Mouse (Mus musculus) cerebellum, postnatal 4 days (tissue): ENCODE results near the gene Satb1.

Experiments
- DNase-seq, 2 experiments: peaks; one replicate each; pipeline ENCODE4 v3.0.0; 2022; ENCODE audit warnings: low spot score in 2 of 2, mixed read lengths in 1 of 2

Satb1 gene

DNA sequence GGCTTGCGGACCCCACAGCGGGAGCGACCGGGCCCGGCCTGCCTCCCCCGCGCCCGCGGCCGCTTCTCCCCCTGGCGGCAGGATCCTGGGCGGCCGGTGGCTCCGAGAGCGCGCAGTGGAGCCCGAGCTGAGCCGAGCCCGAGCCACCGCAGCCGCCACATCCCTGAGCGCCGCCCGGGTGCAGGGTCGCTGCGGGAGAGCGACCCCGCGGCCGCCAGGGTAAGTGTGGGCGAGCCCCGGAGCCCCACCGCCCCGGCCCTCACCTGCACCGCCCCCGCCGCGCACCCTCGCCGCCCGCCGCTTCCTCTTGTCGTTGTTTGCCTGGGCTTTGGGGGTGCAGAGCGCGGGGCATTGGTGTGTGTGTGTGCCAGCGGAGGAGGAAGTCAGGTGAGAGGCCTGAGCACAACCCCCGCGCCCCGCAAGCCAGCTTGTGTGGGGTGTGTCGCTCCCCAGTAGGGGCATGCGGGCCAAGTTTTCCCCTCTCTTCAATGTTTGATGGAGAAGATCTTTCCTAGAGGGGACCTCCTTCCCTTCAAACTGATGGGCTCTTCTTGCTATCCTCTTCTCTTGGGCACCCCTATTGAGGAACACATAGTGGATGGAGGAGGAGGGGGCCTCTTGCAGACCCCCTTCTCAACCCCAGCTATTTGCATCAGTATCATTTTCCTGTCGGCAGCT, at the start of gene Satb1:
Gene Satb1, minus strand, starts transcription at position 391 of the 678 bp plus-strand sequence.
- DNase-seq: peak in 1 of 2 experiments; percentile 66

DNA sequence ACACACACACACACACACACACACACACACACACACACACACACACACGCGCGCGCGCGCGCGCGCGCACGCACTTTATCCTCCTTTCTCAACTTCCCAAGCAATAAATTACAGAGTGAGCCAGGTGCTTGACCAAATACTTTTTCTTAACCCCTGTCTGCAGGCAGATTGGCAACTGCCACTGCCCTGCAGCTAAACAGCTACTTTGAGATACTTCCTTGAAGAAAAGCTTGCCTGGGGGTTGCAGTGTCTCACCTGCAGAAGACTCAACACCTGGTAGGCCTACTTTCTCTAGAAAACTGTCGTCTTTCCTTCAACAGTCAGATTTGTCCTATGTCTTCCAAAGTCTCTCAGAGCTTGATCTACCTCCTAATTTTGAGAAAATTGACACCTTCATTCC, 49.5 kb upstream of the Satb1 start:
- DNase-seq: no peak

- DNase-seq: no peak
These were observed 48.0 kb upstream of the Satb1 start for GRCm38 (mm10) chr17:51880895-51881622.

- no peak for DNase-seq
These were observed 47.1 kb upstream of the Satb1 start for GRCm38 (mm10) chr17:51880221-51880620.

- no peak for DNase-seq
These were observed 46.6 kb upstream of the Satb1 start for GRCm38 (mm10) chr17:51879736-51880135.

- DNase-seq: no peak
These were observed 46.1 kb upstream of the Satb1 start for GRCm38 (mm10) chr17:51879171-51879570.

- no peak for DNase-seq
These were observed 43.4 kb upstream of the Satb1 start for GRCm38 (mm10) chr17:51876471-51876870.

GRCm38 (mm10) chr17:51857616-51858015, 24.5 kb upstream of the Satb1 start:
- no peak for DNase-seq

- no peak for DNase-seq
These were observed 23.2 kb upstream of the Satb1 start for GRCm38 (mm10) chr17:51856332-51856731.

DNA sequence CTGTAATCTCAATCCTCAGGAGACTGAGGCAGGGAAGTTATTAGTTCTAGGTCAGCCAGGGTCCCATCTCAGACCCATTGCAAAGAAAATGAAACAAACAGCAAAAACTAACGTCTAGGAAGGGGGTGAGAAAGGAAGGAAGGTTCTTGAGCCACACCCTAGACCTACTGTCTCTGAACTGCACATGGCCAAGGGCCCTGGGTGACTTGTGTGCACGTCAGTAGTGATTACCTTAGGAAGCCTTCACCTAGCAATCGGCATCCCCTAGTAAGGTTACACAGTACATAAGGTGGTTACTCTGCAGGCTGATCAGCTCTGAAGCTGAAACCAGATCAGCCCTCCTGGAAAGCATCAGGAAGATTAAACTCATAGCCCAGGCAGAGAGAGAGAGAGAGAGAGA, 22.2 kb upstream of the Satb1 start:
- no peak for DNase-seq

DNA sequence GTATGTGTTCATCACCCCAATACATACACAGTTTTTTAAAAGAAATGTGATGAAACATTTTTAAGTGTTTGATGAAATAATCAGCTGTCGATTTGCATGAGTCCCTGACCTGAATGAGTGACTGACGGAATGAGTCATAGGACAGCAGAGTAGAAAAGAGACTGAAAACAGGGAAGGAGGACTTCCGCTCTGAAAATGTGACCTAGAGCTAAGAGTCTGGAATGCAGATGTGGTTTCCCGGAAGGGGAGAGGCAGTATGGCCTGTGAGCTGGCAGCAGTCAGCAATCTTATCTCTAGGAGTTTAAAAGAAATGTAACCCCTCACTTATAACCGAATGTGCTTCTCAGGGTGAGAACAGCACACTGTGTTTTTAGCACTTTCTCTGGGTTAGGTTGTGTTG, 20.9 kb upstream of the Satb1 start:
- no peak for DNase-seq

DNA sequence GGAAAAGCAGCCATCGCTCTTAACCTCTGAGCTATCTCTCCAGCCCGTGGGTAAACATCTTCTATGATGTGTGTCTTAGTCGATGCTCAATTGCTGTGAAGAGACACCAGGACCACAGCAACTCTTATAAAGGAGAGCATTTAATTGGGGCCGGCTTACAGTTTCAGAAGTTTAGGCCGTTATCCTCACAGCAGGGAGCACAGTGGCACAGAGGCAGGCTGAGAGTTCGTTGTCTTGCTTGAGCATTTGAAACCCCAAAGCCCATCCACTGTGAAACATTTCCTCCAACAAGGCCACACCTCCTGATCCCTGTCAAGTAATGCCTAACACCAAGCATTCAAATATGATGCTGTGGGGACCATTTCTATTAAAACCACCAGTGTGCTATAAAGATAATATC, 7.5 kb upstream of the Satb1 start:
- no peak for DNase-seq

DNA sequence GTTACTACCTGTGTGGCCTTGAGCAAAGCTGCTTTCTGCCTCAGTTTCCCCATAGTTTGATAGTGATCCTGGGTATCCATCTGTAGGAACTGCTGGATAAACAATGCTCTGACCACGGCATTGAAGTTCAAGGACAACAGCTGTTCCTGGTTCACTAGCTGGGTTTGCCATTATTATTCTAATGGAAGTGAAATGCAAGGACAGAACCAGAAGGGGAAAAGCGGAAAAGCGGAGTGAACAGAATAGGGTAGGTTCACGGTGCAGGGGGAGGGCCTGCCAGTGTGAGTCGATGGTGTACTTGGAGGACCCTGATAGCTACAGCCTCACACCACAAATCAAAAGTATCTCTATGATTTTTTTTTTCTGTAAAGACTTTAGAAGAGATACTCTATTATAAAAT, 6.4 kb upstream of the Satb1 start:
- DNase-seq: no peak

- DNase-seq: no peak
These were observed 3.8 kb upstream of the Satb1 start for GRCm38 (mm10) chr17:51836901-51837300.

GRCm38 (mm10) chr17:51836243-51836642, 3.2 kb upstream of the Satb1 start:
- DNase-seq: no peak

DNA sequence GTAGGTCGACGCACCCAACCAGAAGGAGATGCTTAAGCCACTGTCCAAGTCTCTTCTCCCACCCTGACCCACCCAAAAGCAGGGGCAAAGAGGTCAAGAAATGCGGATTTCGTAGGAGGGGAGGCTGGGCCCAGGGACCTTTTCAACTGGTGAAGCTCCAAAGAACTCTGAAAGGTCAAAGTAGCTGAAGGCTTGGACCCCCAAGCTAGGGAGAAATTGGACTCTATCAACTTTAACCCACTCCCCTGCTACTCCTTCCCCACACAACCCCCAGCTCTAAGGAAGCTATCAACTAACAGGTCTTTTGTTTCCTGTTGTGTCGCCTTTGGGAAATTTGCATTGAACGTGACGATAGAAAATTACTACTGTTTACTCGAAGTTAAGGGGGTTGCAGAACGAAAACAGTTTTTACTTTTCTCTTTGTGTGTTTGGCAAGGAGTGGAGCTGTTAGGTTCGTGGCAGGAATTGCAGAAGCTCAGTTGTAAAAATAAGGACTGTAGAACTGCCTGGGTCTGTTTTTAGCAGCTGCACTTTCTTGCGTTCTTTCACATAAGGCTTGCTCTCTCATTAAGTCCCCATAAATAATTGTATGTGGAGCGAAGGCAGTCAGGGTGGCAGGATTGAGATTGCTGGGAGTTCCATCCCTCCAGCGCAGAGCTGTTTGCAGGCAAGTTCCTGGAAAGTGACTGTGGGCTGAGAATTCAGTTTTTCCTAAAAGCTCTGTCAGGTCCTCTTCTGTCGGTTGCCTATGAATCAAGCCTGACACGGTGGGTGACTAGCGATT, 680 bp upstream of the Satb1 start:
- no peak for DNase-seq

GRCm38 (mm10) chr17:51832421-51832875, 642 bp downstream of the Satb1 start:
- no peak for DNase-seq

- peak in 1 of 2 experiments; percentile 24 for DNase-seq
These were observed 1.2 kb downstream of the Satb1 start for GRCm38 (mm10) chr17:51831702-51832420.

- no peak for DNase-seq
These were observed 1.9 kb downstream of the Satb1 start for GRCm38 (mm10) chr17:51831121-51831701.

DNA sequence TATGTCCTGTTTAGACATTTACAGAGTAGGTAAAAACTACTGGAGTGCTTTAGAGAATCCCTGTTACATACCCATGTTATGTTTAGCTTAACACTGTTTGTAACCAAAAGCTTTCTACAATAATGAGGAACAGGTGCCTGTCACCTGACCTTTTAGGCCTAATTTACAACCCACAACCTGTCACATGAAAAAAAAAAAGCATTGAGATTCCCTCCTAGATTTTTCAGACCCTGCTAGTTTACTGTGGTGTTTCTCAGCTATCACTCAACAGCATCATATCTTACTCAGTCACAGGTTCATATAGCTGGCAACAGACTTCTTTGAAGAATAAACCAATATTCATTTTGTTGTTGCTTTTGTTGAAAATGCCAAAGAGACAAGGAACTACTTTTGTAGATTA, 3.7 kb downstream of the Satb1 start:
- DNase-seq: no peak

- no peak for DNase-seq
These were observed 5.1 kb downstream of the Satb1 start for GRCm38 (mm10) chr17:51827922-51828410.
